Mouse (Mus musculus) heart, postnatal 0 days (tissue): ENCODE measurements around the gene Rab37. TPM values are rescaled to one million over a fixed set of nuclear protein-coding genes. Genes with fewer than 3 reads are reported as not detected.

ENCODE experiments used
- ATAC-seq: fragments of 200-750 bp; cut with Nextera tagmentation; 2 replicates; pipeline ENCODE4 v1.8.0; 2017; ENCODE audit warnings: low read depth, moderate number of reproducible peaks, moderate library complexity; ENCODE audit not compliant: insufficient read depth
- DNase-seq: peaks from one replicate; pipeline ENCODE4 v3.0.0-alpha.2; 2016; ENCODE audit warnings: low spot score
- H3K27ac ChIP-seq: fragments of 300-500 bp; sonication (generic); 2 replicates; pipeline ENCODE4 v1.5.1; 2014; ENCODE audit warnings: low read depth, mild to moderate bottlenecking
- H3K27me3 ChIP-seq: fragments of 300-500 bp; sonication (generic); 2 replicates; pipeline ENCODE4 v1.6.1; 2014; ENCODE audit warnings: low read length, mixed read lengths; ENCODE audit not compliant: control insufficient read depth, insufficient read depth
- H3K36me3 ChIP-seq: fragments of 300-500 bp; sonication (generic); replicated peaks from 2 replicates; pipeline ENCODE4 v1.6.1; 2014; ENCODE audit warnings: low read length, mixed read lengths; ENCODE audit not compliant: control insufficient read depth, insufficient read depth
- H3K4me1 ChIP-seq: fragments of 300-500 bp; sonication (generic); 2 replicates; pipeline ENCODE4 v1.6.1; 2014; ENCODE audit warnings: antibody characterized with exemption; ENCODE audit not compliant: control insufficient read depth, insufficient read depth
- H3K4me2 ChIP-seq: fragments of 300-500 bp; sonication (generic); 2 replicates; pipeline ENCODE4 v1.6.1; 2014; ENCODE audit warnings: low read depth, mild to moderate bottlenecking, low read length, moderate library complexity
- H3K4me3 ChIP-seq: fragments of 300-500 bp; sonication (generic); 2 replicates; pipeline ENCODE4 v1.5.1; 2014; ENCODE audit warnings: low read depth, low read length
- H3K9ac ChIP-seq: fragments of 300-500 bp; sonication (generic); replicated peaks from 2 replicates; pipeline ENCODE4 v1.6.1; 2014; ENCODE audit warnings: low read depth, low read length, mixed read lengths
- H3K9me3 ChIP-seq: fragments of 300-500 bp; sonication (generic); replicated peaks from 2 replicates; pipeline ENCODE4 v1.6.1; 2016; ENCODE audit warnings: low read length; ENCODE audit not compliant: control insufficient read depth
- CTCF ChIP-seq: IDR thresholded peaks from 2 replicates; pipeline ENCODE4 v1.5.1; 2016; ENCODE audit warnings: antibody characterized with exemption, control low read depth, low read depth
- EP300 ChIP-seq: IDR thresholded peaks from 2 replicates; pipeline ENCODE4 v1.6.1; 2016; ENCODE audit warnings: antibody characterized with exemption, low read depth
- WGBS: fragments of 180-500 bp; shearing (Covaris S2); extraction: QIAGEN DNeasy Blood & Tissue Kit; methylation state at CpG from one replicate; pipeline ENCODE4 v1.1.7; 2014; 5-methylcytosine and 5-hydroxymethylcytosine counted together
- polyA plus RNA-seq: library from polyadenylated mRNA; unstranded; fragments of >200 nt; fragmentation: Nextera tagmentation; extraction: Ambion mirVana; gene quantifications from 2 replicates; pipeline ENCODE4 v1.2.1, GENCODE M21; 2015
- total RNA-seq: library from RNA; depleted of rRNA; stranded (reverse); fragments of >200 nt; gene quantifications from 2 replicates; pipeline ENCODE4 v1.2.3, GENCODE M21; 2014; ENCODE audit warnings: low replicate concordance

Gene Rab37
- total and polyA plus RNA-seq, 2 experiments from 2014 or later = 1.3 to 2.0 TPM

DNA sequence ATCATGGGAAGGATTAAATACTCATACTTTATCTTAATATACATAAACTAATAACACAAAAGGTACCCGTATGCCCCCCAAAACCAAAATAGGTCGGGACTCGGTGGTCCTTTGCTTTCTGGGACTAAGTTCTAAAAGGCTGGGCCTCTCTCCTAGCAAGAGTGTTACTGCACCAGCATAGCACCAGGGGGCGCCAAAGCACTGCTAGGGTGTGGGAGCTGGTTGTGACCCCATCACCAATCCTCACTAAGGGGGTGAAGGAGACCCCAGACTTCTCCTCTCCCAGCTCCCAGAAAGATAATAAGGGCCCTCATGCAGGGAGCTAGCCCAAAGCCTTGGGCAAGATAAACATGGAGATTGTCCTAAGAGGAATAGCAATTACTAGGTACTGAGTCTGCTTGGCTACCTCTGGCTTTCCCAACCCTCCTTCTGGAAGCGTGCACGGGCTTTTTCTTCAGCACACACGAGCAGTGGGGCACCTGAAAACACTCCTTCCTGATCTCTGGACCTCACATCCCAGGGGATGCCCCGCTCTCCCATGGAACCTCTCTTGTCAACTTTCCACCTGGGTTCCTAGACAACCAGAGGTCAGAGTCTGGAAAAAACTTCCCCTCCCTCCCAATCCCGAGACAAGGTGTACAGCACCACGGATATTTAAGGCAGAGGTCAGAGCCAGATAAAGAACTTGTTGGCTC, 69.8 kb downstream of the Rab37 start:
- H3K9me3 ChIP-seq = no peaks in the 10 kb centered on the region
- 31% methylated on average over 10 of the region's 10 CpGs for WGBS
- H3K9ac ChIP-seq = no peak overlapping the region
- H3K4me3 ChIP-seq = no peak overlapping the region
- H3K4me1 ChIP-seq = 0 out of 2 replicates have a peak, but pooled peaks cover 17% of the 10 kb centered on the region
- H3K27ac ChIP-seq = no peak overlapping the region
- H3K36me3 ChIP-seq = no peaks in the 10 kb centered on the region
- peaks cover 17% of the 10 kb centered on the region for H3K27me3 ChIP-seq
- peak overlapping the region; percentile 6; the same call in 1 of the 2 replicates for H3K4me2 ChIP-seq
- TF ChIP-seq EP300 = no peak
- TF ChIP-seq CTCF = peak; percentile 89
- DNase-seq (peak; percentile 51), ATAC-seq (no peak)

DNA sequence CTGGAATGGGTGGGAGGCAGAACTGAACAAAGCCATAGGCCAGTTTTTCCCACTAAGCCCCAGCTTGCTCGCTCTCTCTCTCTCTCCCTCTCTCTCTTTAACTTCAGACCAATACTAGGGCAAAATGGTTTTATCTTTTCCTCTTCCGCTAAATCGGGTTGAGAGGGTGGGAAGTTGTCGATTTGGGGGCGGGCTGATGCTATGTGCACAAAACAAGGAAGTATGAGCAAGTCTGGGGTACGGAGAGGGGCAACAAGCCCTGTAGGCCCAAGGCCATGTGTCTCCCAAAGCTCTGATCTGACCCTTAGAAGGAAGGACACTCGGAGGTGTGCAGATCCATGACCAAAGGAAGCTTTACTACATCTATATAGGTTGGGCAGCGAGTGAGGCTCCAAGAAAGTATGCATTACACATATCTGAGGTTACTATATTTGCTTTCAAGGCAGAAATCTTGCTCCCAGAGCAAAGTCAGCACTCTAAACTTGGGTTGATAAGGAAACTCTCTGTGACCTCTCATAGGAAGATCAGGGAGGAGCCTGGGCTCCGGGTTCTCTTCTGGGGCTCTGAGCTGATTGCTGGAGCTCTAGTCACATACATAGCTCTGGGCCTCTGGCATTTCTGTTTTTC, 70.5 kb downstream of the Rab37 start:
- ATAC-seq = no peak
- Histone ChIP-seq H3K4me2 (peak overlapping the region; percentile 70; the same call in 1 of the 2 replicates), H3K9me3 (no peaks in the 10 kb centered on the region), H3K4me3 (no peak overlapping the region), H3K36me3 (no peaks in the 10 kb centered on the region), H3K9ac (no peak overlapping the region; the same call in 1 of the 2 replicates), H3K4me1 (0 out of 2 replicates have a peak, but pooled peaks cover 17% of the 10 kb centered on the region), H3K27me3 (peaks cover 16% of the 10 kb centered on the region), H3K27ac (peak overlapping the region; percentile 60; the same call in 1 of the 2 replicates)
- WGBS = 39% methylated on average over 9 of the region's 9 CpGs
- no peak for TF ChIP-seq EP300
- TF ChIP-seq CTCF = no peak
- no peak for DNase-seq

DNA sequence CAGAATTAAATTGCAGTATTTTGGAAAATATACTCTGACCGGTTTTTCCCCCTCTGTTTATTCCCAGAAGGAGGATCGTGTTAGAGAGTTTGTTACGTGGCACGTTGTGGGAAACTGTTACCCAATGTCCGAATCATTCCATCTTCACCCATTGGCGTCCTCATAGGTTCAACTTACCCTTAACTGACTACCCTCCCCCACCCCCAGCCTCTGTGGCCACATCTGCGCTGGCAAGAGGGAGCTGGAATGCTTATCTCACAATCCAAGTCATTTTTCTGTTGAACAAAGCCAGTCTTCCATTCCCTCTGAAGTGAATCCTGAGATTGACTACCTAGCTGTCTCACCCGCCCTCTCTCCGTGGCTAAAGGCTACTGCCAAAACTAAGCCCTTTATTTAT, 71.0 kb downstream of the Rab37 start:
- no peak overlapping the region; the same call in 1 of the 2 replicates for H3K9ac ChIP-seq
- WGBS = 31% methylated on average over 9 of the region's 9 CpGs
- peak overlapping the region; percentile 70 for H3K4me2 ChIP-seq
- no peaks in the 10 kb centered on the region for H3K9me3 ChIP-seq
- ATAC-seq (no peak), DNase-seq (no peak)
- H3K4me3 ChIP-seq = no peak overlapping the region
- TF ChIP-seq CTCF (no peak), EP300 (no peak)
- 0 out of 2 replicates have a peak, but pooled peaks cover 17% of the 10 kb centered on the region for H3K4me1 ChIP-seq
- H3K36me3 ChIP-seq = no peaks in the 10 kb centered on the region
- peaks cover 13% of the 10 kb centered on the region; the same call in 1 of the 2 replicates for H3K27me3 ChIP-seq
- peak overlapping the region; percentile 60; the same call in 1 of the 2 replicates for H3K27ac ChIP-seq

DNA sequence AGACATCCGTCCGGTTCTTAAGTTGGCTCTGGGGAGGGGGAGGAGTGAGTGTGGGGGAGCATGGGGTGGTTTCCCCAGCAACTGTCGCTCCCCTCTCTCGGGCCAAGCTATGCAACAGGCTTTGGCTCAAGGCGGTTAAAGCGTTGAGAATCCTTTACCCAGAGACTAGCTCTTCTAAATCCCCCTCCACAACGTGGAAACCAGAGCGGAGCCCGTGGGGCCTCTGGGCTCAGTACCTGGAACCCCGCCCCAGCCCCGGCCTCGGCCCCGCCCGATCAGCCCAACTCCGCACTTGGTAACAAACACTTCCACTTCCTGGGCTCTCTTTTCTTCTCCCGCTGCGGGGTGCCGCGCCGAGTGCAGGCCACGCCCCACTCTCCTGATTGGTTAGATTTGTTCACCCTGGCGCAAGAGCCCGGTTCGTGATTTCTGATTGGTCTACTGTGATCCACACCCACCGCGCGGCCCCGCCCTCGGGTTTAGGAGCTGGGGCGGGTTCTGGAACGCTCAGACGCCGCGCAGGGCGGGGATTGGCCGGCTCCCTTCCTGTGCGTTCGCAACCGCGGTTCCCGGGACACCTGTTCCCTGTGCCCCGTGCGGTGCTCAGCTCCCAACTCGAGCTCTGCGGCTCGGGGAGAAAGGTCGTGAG, 71.7 kb downstream of the Rab37 start, which contains the start of gene Slc9a3r1:
Gene Slc9a3r1 (plus strand): TSS at position 510 of the 649 bp plus-strand sequence.
- Histone ChIP-seq H3K9ac (peak within 1 kb of the TSS; percentile 54), H3K9me3 (no peaks in the 10 kb centered on the region), H3K4me3 (peak within 1 kb of the TSS; percentile 55), H3K27me3 (peaks cover 13% of the 10 kb centered on the region; the same call in 1 of the 2 replicates), H3K36me3 (no peaks in the 10 kb centered on the region), H3K4me2 (peak within 1 kb of the TSS; percentile 70), H3K27ac (peak within 1 kb of the TSS; percentile 60), H3K4me1 (0 out of 2 replicates have a peak, but pooled peaks cover 17% of the 10 kb centered on the region)
- 1% methylated on average over 44 of the region's 47 CpGs for WGBS
- TF ChIP-seq EP300 (no peak), CTCF (no peak)
- peak; percentile 97 for ATAC-seq
- peak; percentile 95 for DNase-seq

DNA sequence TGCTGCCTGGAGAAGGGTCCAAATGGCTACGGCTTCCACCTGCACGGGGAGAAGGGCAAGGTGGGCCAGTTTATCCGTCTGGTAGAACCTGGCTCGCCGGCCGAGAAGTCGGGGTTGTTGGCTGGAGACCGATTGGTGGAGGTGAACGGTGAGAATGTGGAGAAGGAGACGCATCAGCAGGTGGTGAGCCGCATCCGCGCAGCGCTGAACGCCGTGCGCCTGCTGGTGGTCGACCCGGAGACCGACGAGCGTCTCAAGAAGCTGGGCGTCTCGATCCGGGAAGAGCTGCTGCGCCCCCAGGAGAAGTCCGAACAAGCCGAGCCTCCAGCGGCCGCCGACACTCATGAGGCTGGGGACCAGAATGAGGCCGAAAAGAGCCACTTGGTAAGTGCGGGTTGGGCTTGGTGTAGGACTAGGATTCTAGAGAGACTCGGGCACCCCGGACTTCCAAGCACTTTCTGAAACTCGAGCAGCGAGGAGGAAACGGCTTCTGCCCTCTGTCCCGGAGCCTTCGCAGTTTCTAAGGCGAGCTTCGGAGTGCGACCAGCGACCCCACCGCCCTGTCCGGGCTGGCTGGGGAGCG, 72.4 kb downstream of the Rab37 start:
- no peak for TF ChIP-seq CTCF
- TF ChIP-seq EP300 = no peak
- ATAC-seq (0 out of 2 replicates have a peak, but pooled peaks have one; percentile 10), DNase-seq (peak; percentile 27)
- Histone ChIP-seq H3K27ac (no peak overlapping the region), H3K27me3 (peaks cover 13% of the 10 kb centered on the region; the same call in 1 of the 2 replicates), H3K4me3 (peak overlapping the region; percentile 55), H3K9ac (peak overlapping the region; percentile 54), H3K4me2 (peak overlapping the region; percentile 70), H3K36me3 (no peaks in the 10 kb centered on the region), H3K9me3 (no peaks in the 10 kb centered on the region), H3K4me1 (0 out of 2 replicates have a peak, but pooled peaks cover 17% of the 10 kb centered on the region)
- under 1% methylated on average over 47 of the region's 47 CpGs for WGBS
